Mouse (Mus musculus): ENCODE measurements around the gene Mpzl2. TPM values are rescaled to one million over a fixed set of nuclear protein-coding genes. Genes with fewer than 3 reads are reported as not detected.
"Not testable (repeated sequence)": the region's sequence is repeated elsewhere in the genome, so short reads cannot be mapped to it uniquely, and the experiment has no call there.

Mpzl2 gene
- polyA plus RNA-seq, 1 experiment, result 2.3 TPM

GRCm38 (mm10) chr9:45024187-45024586 is 15.4 kb upstream of the Mpzl2 start:
- no peak overlapping the region for H3K27ac ChIP-seq (ENCODE audit: insufficient read depth, low read length)
- no peak for TF ChIP-seq CTCF (IDR thresholded peaks at IDR 0.05; ENCODE audit: extremely low read depth, insufficient read depth, low read length)
- no peaks in the 10 kb centered on the region for H3K4me1 ChIP-seq (ENCODE audit: control insufficient read depth, insufficient read depth, low read length)
- no peak overlapping the region for H3K4me3 ChIP-seq (ENCODE audit: insufficient read depth, low read length)

GRCm38 (mm10) chr9:45027376-45027775 is 12.2 kb upstream of the Mpzl2 start:
- Histone ChIP-seq H3K4me3 (ENCODE audit: insufficient read depth, low read length) (no peak overlapping the region), H3K27ac (ENCODE audit: insufficient read depth, low read length) (no peak overlapping the region), H3K4me1 (ENCODE audit: control insufficient read depth, insufficient read depth, low read length) (peaks cover 4% of the 10 kb centered on the region)
- no peak for TF ChIP-seq CTCF (IDR thresholded peaks at IDR 0.05; ENCODE audit: extremely low read depth, insufficient read depth, low read length)
- TF ChIP-seq POLR2A (IDR thresholded peaks at IDR 0.05; ENCODE audit: extremely low read depth, insufficient read depth, low read length), result no peak

- Histone ChIP-seq H3K4me1 (ENCODE audit: control insufficient read depth, insufficient read depth, low read length) (peaks cover 4% of the 10 kb centered on the region), H3K27ac (ENCODE audit: insufficient read depth, low read length) (no peak overlapping the region), H3K4me3 (ENCODE audit: insufficient read depth, low read length) (no peak overlapping the region)
- no peak for TF ChIP-seq POLR2A (IDR thresholded peaks at IDR 0.05; ENCODE audit: extremely low read depth, insufficient read depth, low read length)
- TF ChIP-seq CTCF (IDR thresholded peaks at IDR 0.05; ENCODE audit: extremely low read depth, insufficient read depth, low read length), result no peak
Observed at GRCm38 (mm10) chr9:45030341-45030740, 9.3 kb upstream of the Mpzl2 start.

- TF ChIP-seq POLR2A (IDR thresholded peaks at IDR 0.05; ENCODE audit: extremely low read depth, insufficient read depth, low read length) (no peak), CTCF (IDR thresholded peaks at IDR 0.05; ENCODE audit: extremely low read depth, insufficient read depth, low read length) (no peak)
- Histone ChIP-seq H3K4me1 (ENCODE audit: control insufficient read depth, insufficient read depth, low read length) (peaks cover 4% of the 10 kb centered on the region), H3K4me3 (ENCODE audit: insufficient read depth, low read length) (no peak overlapping the region), H3K27ac (ENCODE audit: insufficient read depth, low read length) (no peak overlapping the region)
Observed at GRCm38 (mm10) chr9:45032261-45032660, 7.3 kb upstream of the Mpzl2 start.

- no peak for TF ChIP-seq POLR2A (IDR thresholded peaks at IDR 0.05; ENCODE audit: extremely low read depth, insufficient read depth, low read length)
- no peak for TF ChIP-seq CTCF (IDR thresholded peaks at IDR 0.05; ENCODE audit: extremely low read depth, insufficient read depth, low read length)
- Histone ChIP-seq H3K4me3 (ENCODE audit: insufficient read depth, low read length) (no peak overlapping the region), H3K4me1 (ENCODE audit: control insufficient read depth, insufficient read depth, low read length) (peaks cover 4% of the 10 kb centered on the region), H3K27ac (ENCODE audit: insufficient read depth, low read length) (no peak overlapping the region)
Observed at GRCm38 (mm10) chr9:45034526-45034925, 5.1 kb upstream of the Mpzl2 start.

GRCm38 (mm10) chr9:45037803-45038202 is 1.8 kb upstream of the Mpzl2 start:
- not testable (repeated sequence) for H3K4me1 ChIP-seq (ENCODE audit: control insufficient read depth, insufficient read depth, low read length); H3K4me3 ChIP-seq (ENCODE audit: insufficient read depth, low read length); H3K27ac ChIP-seq (ENCODE audit: insufficient read depth, low read length)

GRCm38 (mm10) chr9:45040066-45040845 is 657 bp downstream of the Mpzl2 start:
- TF ChIP-seq CTCF (IDR thresholded peaks at IDR 0.05; ENCODE audit: extremely low read depth, insufficient read depth, low read length) (no peak), POLR2A (IDR thresholded peaks at IDR 0.05; ENCODE audit: extremely low read depth, insufficient read depth, low read length) (no peak)
- no peaks in the 10 kb centered on the region for H3K4me1 ChIP-seq (ENCODE audit: control insufficient read depth, insufficient read depth, low read length)
- H3K27ac ChIP-seq (ENCODE audit: insufficient read depth, low read length), result no peak overlapping the region
- no peak overlapping the region for H3K4me3 ChIP-seq (ENCODE audit: insufficient read depth, low read length)

GRCm38 (mm10) chr9:45041131-45041838 is 1.7 kb downstream of the Mpzl2 start:
- Histone ChIP-seq H3K4me3 (ENCODE audit: insufficient read depth, low read length) (no peak overlapping the region), H3K4me1 (ENCODE audit: control insufficient read depth, insufficient read depth, low read length) (no peaks in the 10 kb centered on the region), H3K27ac (ENCODE audit: insufficient read depth, low read length) (no peak overlapping the region)
- TF ChIP-seq POLR2A (IDR thresholded peaks at IDR 0.05; ENCODE audit: extremely low read depth, insufficient read depth, low read length) (no peak), CTCF (IDR thresholded peaks at IDR 0.05; ENCODE audit: extremely low read depth, insufficient read depth, low read length) (no peak)

- no peak overlapping the region for H3K4me3 ChIP-seq (ENCODE audit: insufficient read depth, low read length)
- H3K27ac ChIP-seq (ENCODE audit: insufficient read depth, low read length), result no peak overlapping the region
- no peak for TF ChIP-seq POLR2A (IDR thresholded peaks at IDR 0.05; ENCODE audit: extremely low read depth, insufficient read depth, low read length)
- no peak for TF ChIP-seq CTCF (IDR thresholded peaks at IDR 0.05; ENCODE audit: extremely low read depth, insufficient read depth, low read length)
- H3K4me1 ChIP-seq (ENCODE audit: control insufficient read depth, insufficient read depth, low read length), result no peaks in the 10 kb centered on the region
Observed at GRCm38 (mm10) chr9:45042056-45042720, 2.6 kb downstream of the Mpzl2 start.

GRCm38 (mm10) chr9:45042947-45043346 is 3.3 kb downstream of the Mpzl2 start:
- Histone ChIP-seq H3K4me3 (ENCODE audit: insufficient read depth, low read length) (no peak overlapping the region), H3K27ac (ENCODE audit: insufficient read depth, low read length) (no peak overlapping the region), H3K4me1 (ENCODE audit: control insufficient read depth, insufficient read depth, low read length) (no peaks in the 10 kb centered on the region)
- TF ChIP-seq POLR2A (IDR thresholded peaks at IDR 0.05; ENCODE audit: extremely low read depth, insufficient read depth, low read length), result no peak
- no peak for TF ChIP-seq CTCF (IDR thresholded peaks at IDR 0.05; ENCODE audit: extremely low read depth, insufficient read depth, low read length)
